Mouse (Mus musculus) spleen, adult 2 months (tissue): Measurements from ENCODE around the gene Bace2. TPM values are rescaled to one million over a fixed set of nuclear protein-coding genes. Genes with fewer than 3 reads are reported as not detected.

Experiments used
- DNase-seq, 2 experiments: peaks; one replicate each; pipeline versions ENCODE4 v3.0.0 to v3.0.0-alpha.2; 2012 to 2021; ENCODE audit warnings: low spot score in 2 of 2, low read depth in 1 of 2
- H3K27ac ChIP-seq: fragments of 200-500 bp; 2 replicates; pipeline ENCODE4 v1.5.1; 2012; ENCODE audit warnings: low read length, inconsistent platforms; ENCODE audit not compliant: insufficient read depth
- H3K27me3 ChIP-seq: fragments of 200-500 bp; 2 replicates; pipeline ENCODE4 v1.6.1; 2012; ENCODE audit warnings: mild to moderate bottlenecking, moderate library complexity, low read length, inconsistent platforms; ENCODE audit not compliant: control insufficient read depth, insufficient read depth
- H3K36me3 ChIP-seq: fragments of 200-500 bp; 2 replicates; pipeline ENCODE4 v1.6.1; 2012; ENCODE audit warnings: mild to moderate bottlenecking, low read length, inconsistent platforms; ENCODE audit not compliant: control insufficient read depth, insufficient read depth
- H3K4me1 ChIP-seq: fragments of 200-500 bp; 2 replicates; pipeline ENCODE4 v1.6.1; 2011; ENCODE audit warnings: inconsistent platforms; ENCODE audit not compliant: control insufficient read depth, insufficient read depth, insufficient read length
- H3K4me3 ChIP-seq: fragments of 200-500 bp; 2 replicates; pipeline ENCODE4 v1.5.1; 2011; ENCODE audit warnings: mild to moderate bottlenecking, inconsistent platforms; ENCODE audit not compliant: insufficient read depth, insufficient read length; ENCODE audit errors: extremely low read depth
- CTCF ChIP-seq: fragments of 200-500 bp; IDR thresholded peaks from 2 replicates; pipeline ENCODE4 v1.5.1; 2011; ENCODE audit warnings: mild to moderate bottlenecking, inconsistent platforms; ENCODE audit not compliant: insufficient read depth, insufficient read length, insufficient replicate concordance; ENCODE audit errors: extremely low read depth
- POLR2A ChIP-seq: fragments of 200-500 bp; IDR thresholded peaks from 2 replicates; pipeline ENCODE4 v1.6.1; 2011; ENCODE audit warnings: low read depth, low read length, inconsistent platforms
- WGBS: fragments of 180-500 bp; shearing (Covaris S2); methylation state at CpG from one replicate; pipeline ENCODE4 v1.1.7; 2018; 5-methylcytosine and 5-hydroxymethylcytosine counted together
- polyA plus RNA-seq: library from polyadenylated mRNA; depleted of rRNA; stranded (reverse); fragments of >200 nt; gene quantifications from 2 replicates; pipeline ENCODE4 v1.2.3, GENCODE M21; 2012; rRNA removed

Bace2 gene
- polyA plus RNA-seq, 1 experiment, result 2.4 TPM

- no peak for DNase-seq
- no peak overlapping the region for H3K27ac ChIP-seq
Observed at GRCm38 (mm10) chr16:97478655-97479054, 122.1 kb downstream of the Bace2 start.

DNA sequence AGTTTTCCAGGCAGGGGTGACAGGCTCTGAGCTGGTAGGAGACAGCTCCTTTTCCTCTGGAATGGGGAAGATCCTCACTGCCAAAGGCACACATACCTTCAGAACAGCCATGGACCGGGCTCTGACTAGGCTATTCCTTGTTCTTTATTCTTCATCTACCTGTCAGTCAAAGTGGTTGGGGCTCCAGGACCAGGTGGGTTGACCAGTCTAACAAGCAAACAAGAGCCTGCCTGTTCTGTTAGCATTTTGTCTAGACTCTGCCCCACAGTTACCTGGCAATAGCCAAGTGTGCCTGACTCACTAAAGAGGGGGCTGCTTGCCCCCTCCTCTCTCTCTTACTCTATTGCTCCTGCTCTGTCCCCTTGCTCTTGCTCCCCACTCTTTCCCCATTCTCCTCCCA is 135.8 kb downstream of the Bace2 start:
- Histone ChIP-seq H3K4me3 (no peak overlapping the region), H3K4me1 (no peaks in the 10 kb centered on the region), H3K27ac (no peak overlapping the region), H3K36me3 (no peaks in the 10 kb centered on the region), H3K27me3 (no peaks in the 10 kb centered on the region)
- no peak for DNase-seq
- WGBS, result 77% methylated on average over 1 of the region's 1 CpGs
- no peak for TF ChIP-seq CTCF
- no peak for TF ChIP-seq POLR2A

More at GRCm38 (mm10) chr16:97478655-97479054, 122.1 kb downstream of the Bace2 start:
- Histone ChIP-seq H3K36me3 (no peaks in the 10 kb centered on the region), H3K4me1 (peaks cover 3% of the 10 kb centered on the region; the same call in 1 of the 2 replicates), H3K27me3 (no peaks in the 10 kb centered on the region), H3K4me3 (no peak overlapping the region)
- WGBS, result 17% methylated on average over 2 of the region's 2 CpGs
- TF ChIP-seq POLR2A (no peak), CTCF (no peak)

Other genes with a start within 250 kb of the Bace2 start
- gene Dscam, start 186.0 kb upstream of the Bace2 start, polyA plus RNA-seq, result 1.2 and 1.7 TPM in 2 replicates
- 4.2 and 4.4 TPM in 2 replicates for gene Mx1, start 106.2 kb downstream of the Bace2 start, polyA plus RNA-seq
- gene Fam3b, start 158.1 kb downstream of the Bace2 start, polyA plus RNA-seq, result not detected in 2 replicates